In genomic region chr6:66953951-66954519, GRCm38 (mm10) we compare ENCODE assay signal across 10 mouse cellular contexts. TPM values are rescaled to one million over a fixed set of nuclear protein-coding genes. Genes with fewer than 3 reads are reported as not detected.
A peak's percentile ranks its signal among the peaks of the same experiment; 100 is the strongest.
DNase-seq lines count a peak whose midpoint lies in the region; ATAC-seq and TF ChIP-seq lines count a peak whose summit lies in the region.
"Had no signal": no experiment of that assay in that cellular context is flagged by ENCODE, and none has a peak within 500 bp of the region (broad histone marks: within the 10 kb centered on the region; RNA-seq: fewer than 3 reads in every experiment).

No protein-coding gene starts in this region.

- no peak overlapping the region for H3K4me3 ChIP-seq in heart, embryonic 11.5 days (ENCODE audit: low read depth, low read length)
- H3K4me3 ChIP-seq in heart, embryonic 10.5 days: no peak overlapping the region
- no peak overlapping the region for H3K4me3 ChIP-seq in kidney, embryonic 16.5 days (ENCODE audit: low read length)
- H3K4me3 ChIP-seq in midbrain, embryonic 14.5 days (replicated peaks; ENCODE audit: low read depth, low read length): no peak overlapping the region

- no peaks in the 10 kb centered on the region for H3K9me3 ChIP-seq in heart, embryonic 11.5 days (replicated peaks; ENCODE audit: control insufficient read depth, low read length)
- H3K9me3 ChIP-seq in heart, embryonic 10.5 days: no peaks in the 10 kb centered on the region
- H3K9me3 ChIP-seq in kidney, embryonic 16.5 days (ENCODE audit: low read length): no peaks in the 10 kb centered on the region
- no peaks in the 10 kb centered on the region for H3K9me3 ChIP-seq in midbrain, embryonic 14.5 days (ENCODE audit: control insufficient read depth, low read length)

- H3K4me1 ChIP-seq in heart, embryonic 11.5 days (ENCODE audit: control insufficient read depth, insufficient read depth, low read length): peaks cover 1% of the 10 kb centered on the region; the same call in 1 of the 2 replicates
- H3K4me1 ChIP-seq in heart, embryonic 10.5 days: peaks cover 10% of the 10 kb centered on the region
- no peaks in the 10 kb centered on the region for H3K4me1 ChIP-seq in kidney, embryonic 16.5 days (ENCODE audit: insufficient read depth, low read length)
- no peaks in the 10 kb centered on the region for H3K4me1 ChIP-seq in midbrain, embryonic 14.5 days (ENCODE audit: control insufficient read depth, insufficient read depth, low read length)

- 58% methylated on average over 11 of the region's 11 CpGs for WGBS in heart, embryonic 11.5 days (ENCODE audit: insufficient replicate concordance)
- 61% methylated on average over 11 of the region's 11 CpGs for WGBS in heart, embryonic 10.5 days
- WGBS in kidney, embryonic 16.5 days: 64% methylated on average over 11 of the region's 11 CpGs
- WGBS in midbrain, embryonic 14.5 days: 79% methylated on average over 11 of the region's 11 CpGs

- no peak for TF ChIP-seq CTCF in Patski (IDR thresholded peaks at IDR 0.05)

- ATAC-seq in heart, embryonic 11.5 days (replicated peaks; ENCODE audit: insufficient number of reproducible peaks, low FRiP score, low TSS enrichment): 0 out of 2 replicates have a peak, but pooled peaks have one; percentile 55
- peak; percentile 88 for ATAC-seq in Patski
- peak; percentile 94 for ATAC-seq in kidney, embryonic 16.5 days (ENCODE audit: low FRiP score, low TSS enrichment)
- peak; percentile 15; the same call in 1 of the 2 replicates for ATAC-seq in midbrain, embryonic 14.5 days (ENCODE audit: low FRiP score, low TSS enrichment)
- ATAC-seq: CD4-positive, CD25-positive, alpha-beta regulatory T cell, adult 4 months had no signal

- POLR2A ChIA-PET in Patski (lab: Charles Lee): interaction anchor here (0.6 to 1.5 kb wide), 3 partner anchors 57 to 419 kb away, joined by 3 to 7 read pairs (median 3); partner anchors contain the start of genes Gng12 and Mad2l1

- no peak overlapping the region for H3K27ac ChIP-seq in heart, embryonic 11.5 days (ENCODE audit: low read depth, low read length)
- H3K27ac ChIP-seq in heart, embryonic 10.5 days: no peak overlapping the region; the same call in 1 of the 2 replicates
- H3K27ac ChIP-seq in kidney, embryonic 16.5 days (ENCODE audit: low read length): peak overlapping the region; percentile 63; the same call in 1 of the 2 replicates
- H3K27ac ChIP-seq in midbrain, embryonic 14.5 days (replicated peaks; ENCODE audit: low read depth, low read length): no peak overlapping the region

- no peaks in the 10 kb centered on the region for H3K27me3 ChIP-seq in heart, embryonic 11.5 days (ENCODE audit: control insufficient read depth, insufficient read depth, low read length)
- H3K27me3 ChIP-seq in heart, embryonic 10.5 days (ENCODE audit: insufficient read depth, poor library complexity, severe bottlenecking): no peaks in the 10 kb centered on the region
- H3K27me3 ChIP-seq in Patski: no peaks in the 10 kb centered on the region
- no peaks in the 10 kb centered on the region for H3K27me3 ChIP-seq in kidney, embryonic 16.5 days (ENCODE audit: insufficient read depth, low read length)
- H3K27me3 ChIP-seq in midbrain, embryonic 14.5 days (ENCODE audit: control insufficient read depth, insufficient read depth, low read length): no peaks in the 10 kb centered on the region

- H3K36me3 ChIP-seq in heart, embryonic 11.5 days (ENCODE audit: control insufficient read depth, insufficient read depth, low read length): no peaks in the 10 kb centered on the region
- no peaks in the 10 kb centered on the region for H3K36me3 ChIP-seq in heart, embryonic 10.5 days
- 0 out of 2 replicates have a peak, but pooled peaks cover 3% of the 10 kb centered on the region for H3K36me3 ChIP-seq in kidney, embryonic 16.5 days (ENCODE audit: insufficient read depth, low read length)
- H3K36me3 ChIP-seq in midbrain, embryonic 14.5 days (ENCODE audit: control insufficient read depth, insufficient read depth, low read length): no peaks in the 10 kb centered on the region

- CTCF ChIA-PET in Patski (lab: Charles Lee): interaction anchor here (1.0 to 3.0 kb wide), 10 partner anchors 8 to 204 kb away, joined by 3 to 14 read pairs (median 4); partner anchors contain the start of gene Gng12

- no peak overlapping the region for H3K9ac ChIP-seq in heart, embryonic 11.5 days (ENCODE audit: low read depth, low read length)
- H3K9ac ChIP-seq in kidney, embryonic 16.5 days (replicated peaks; ENCODE audit: low read length): no peak overlapping the region
- no peak overlapping the region for H3K9ac ChIP-seq in midbrain, embryonic 14.5 days (replicated peaks; ENCODE audit: low read length)

- H3K4me2 ChIP-seq in heart, embryonic 11.5 days: no peak overlapping the region
- H3K4me2 ChIP-seq in kidney, embryonic 16.5 days (replicated peaks; ENCODE audit: low read depth, low read length): 0 out of 2 replicates have a peak overlapping the region, but pooled peaks have one; percentile 13
- H3K4me2 ChIP-seq in midbrain, embryonic 14.5 days (ENCODE audit: low read length): no peak overlapping the region

- DNase-seq in heart, embryonic 10.5 days (ENCODE audit: low spot score): no peak
- peak; percentile 78 for DNase-seq in Patski (ENCODE audit: low read depth, low spot score)
- DNase-seq in midbrain, embryonic 14.5 days: no peak
- DNase-seq in T-cell, adult 2 months (ENCODE audit: low spot score): no peak
- DNase-seq in c-Kit-positive CD71-positive TER-119-positive erythroid progenitor cells, embryonic 14.5 days (ENCODE audit: low spot score): no peak
- DNase-seq in gastrocnemius, postnatal 4 days (ENCODE audit: low spot score in 2 of 2): no peak
- DNase-seq: adrenal gland, postnatal 14 days had no signal

- in situ Hi-C loops in Patski (cut with MboI; ENCODE audit: low pct_unique_long_range_greater_than_20kb): loop anchor here (5.0 kb wide), 1 partner anchor 112 kb away; no protein-coding TSS in a partner anchor

RNA-seq across cellular contexts. Expression of gene Gng12, which starts 57.8 kb away (rescaled TPM):
- 64.0 and 72.1 TPM in 2 replicates for polyA plus RNA-seq in heart, embryonic 11.5 days (2014; fragmentation: Nextera tagmentation; extraction: Ambion mirVana)
- polyA plus RNA-seq in heart, embryonic 10.5 days (2016; fragmentation: Nextera tagmentation; extraction: Ambion mirVana): 60.0 and 60.9 TPM in 2 replicates
- polyA plus RNA-seq in Patski (2021): 169 TPM
- polyA plus RNA-seq in kidney, embryonic 16.5 days (2015; fragmentation: Nextera tagmentation; extraction: Ambion mirVana): 111 and 119 TPM in 2 replicates
- 34.7 and 36.7 TPM in 2 replicates for polyA plus RNA-seq in midbrain, embryonic 14.5 days (2014; fragmentation: Nextera tagmentation; extraction: Ambion mirVana)
- 10 to 100 TPM; 49.3 to 53.6 TPM for total RNA-seq in gastrocnemius, postnatal 4 days (2021)

Comparison
In these comparisons a context has a peak if more than half of its experiments do, and no peak if none do; other contexts are left out.
1. ATAC-seq: peak in every context shown above with its lines; median percentile 94 in kidney, embryonic 16.5 days; 88 in Patski; 55 in heart, embryonic 11.5 days; 15 in midbrain, embryonic 14.5 days.